Mouse (Mus musculus) embryonic facial prominence, embryonic 12.5 days (tissue): Measurements from ENCODE around the gene Foxp3. TPM values are rescaled to one million over a fixed set of nuclear protein-coding genes. Genes with fewer than 3 reads are reported as not detected.

Experiments used
- ATAC-seq: fragments of 200-750 bp; cut with Nextera tagmentation; 2 replicates; pipeline ENCODE4 v1.8.0; 2017; ENCODE audit not compliant: insufficient number of reproducible peaks, insufficient read depth, low FRiP score, low TSS enrichment
- H3K27ac ChIP-seq: fragments of 300-500 bp; sonication (generic); 2 replicates; pipeline ENCODE4 v1.5.1; 2016; ENCODE audit warnings: mild to moderate bottlenecking
- H3K27me3 ChIP-seq: fragments of 300-500 bp; sonication (generic); 2 replicates; pipeline ENCODE4 v1.6.1; 2016; ENCODE audit warnings: mild to moderate bottlenecking, moderate library complexity
- H3K36me3 ChIP-seq: fragments of 300-500 bp; sonication (generic); 2 replicates; pipeline ENCODE4 v1.6.1; 2016; ENCODE audit warnings: mild to moderate bottlenecking
- H3K4me1 ChIP-seq: fragments of 300-500 bp; sonication (generic); 2 replicates; pipeline ENCODE4 v1.6.1; 2016
- H3K4me2 ChIP-seq: fragments of 300-500 bp; sonication (generic); replicated peaks from 2 replicates; pipeline ENCODE4 v1.6.1; 2016; ENCODE audit warnings: mild to moderate bottlenecking, moderate library complexity
- H3K4me3 ChIP-seq: fragments of 300-500 bp; sonication (generic); 2 replicates; pipeline ENCODE4 v1.5.1; 2016; ENCODE audit warnings: mild to moderate bottlenecking
- H3K9ac ChIP-seq: fragments of 300-500 bp; sonication (generic); 2 replicates; pipeline ENCODE4 v1.6.1; 2016; ENCODE audit warnings: mild to moderate bottlenecking, moderate library complexity
- H3K9me3 ChIP-seq: fragments of 300-500 bp; sonication (generic); 2 replicates; pipeline ENCODE4 v1.6.1; 2016; ENCODE audit warnings: mild to moderate bottlenecking, moderate library complexity
- WGBS: fragments of 180-500 bp; shearing (Covaris S2); methylation state at CpG from one replicate; pipeline ENCODE4 v1.1.7; 2016; 5-methylcytosine and 5-hydroxymethylcytosine counted together
- polyA plus RNA-seq: library from polyadenylated mRNA; unstranded; fragments of >200 nt; fragmentation: Nextera tagmentation; extraction: Ambion mirVana; gene quantifications from 2 replicates; pipeline ENCODE4 v1.2.1, GENCODE M21; 2016

Gene Foxp3
- 0.08 TPM in 1 of 2 replicates, not detected in the other for polyA plus RNA-seq

DNA sequence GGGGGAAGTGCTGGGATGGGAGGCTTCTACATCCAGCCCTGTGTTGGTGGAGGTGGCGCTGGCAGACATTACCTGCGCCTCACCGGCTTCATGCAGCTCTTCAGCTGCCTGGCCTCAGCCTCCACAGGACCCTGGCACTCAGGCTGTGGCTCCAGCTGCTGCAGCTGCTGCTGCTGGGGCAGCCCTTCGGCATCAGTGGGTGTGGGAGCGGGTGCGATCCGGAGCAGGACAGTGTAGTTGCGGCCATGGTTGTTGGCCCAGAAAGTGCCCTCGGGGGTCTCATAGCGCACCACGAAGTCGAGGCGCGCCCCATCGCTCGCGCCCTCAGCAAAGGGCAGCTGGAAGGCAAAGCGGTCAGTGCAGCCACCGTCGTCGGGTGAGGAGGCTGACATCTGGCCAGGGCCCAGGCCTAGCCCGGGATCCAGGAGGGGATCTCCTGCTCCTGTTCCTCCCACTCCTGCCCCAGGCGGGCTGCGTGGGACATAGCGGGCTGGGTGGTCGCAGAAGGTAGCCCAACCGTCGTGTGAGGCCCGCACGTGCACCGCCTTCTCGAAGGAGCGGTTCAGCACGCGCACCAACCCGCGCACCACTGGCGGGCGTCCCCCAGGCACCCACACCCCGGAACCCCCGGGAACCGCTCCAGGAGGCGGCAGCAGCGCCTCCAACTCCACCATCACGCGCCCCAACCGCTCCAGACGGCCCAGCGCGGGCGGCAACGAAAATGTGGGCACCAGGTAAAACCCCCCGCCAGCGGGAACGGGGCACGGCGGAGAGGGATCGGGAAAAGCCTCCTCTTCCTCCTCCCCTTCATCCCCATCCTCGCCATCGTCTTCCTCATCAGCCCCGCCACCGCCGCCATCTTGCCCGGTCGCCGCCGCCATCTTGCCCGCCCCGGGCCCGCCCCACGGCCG lies at the start of gene Foxp3:
Gene Foxp3, plus strand, starts transcription at position 469 of the 911 bp plus-strand sequence.
- H3K36me3 ChIP-seq, result no peaks in the 10 kb centered on the region
- WGBS, result 35% methylated on average over 60 of the region's 72 CpGs
- peak within 1 kb of the TSS; percentile 82 for H3K27ac ChIP-seq
- H3K9me3 ChIP-seq, result no peaks in the 10 kb centered on the region
- peak within 1 kb of the TSS; percentile 56 for H3K4me2 ChIP-seq
- peak within 1 kb of the TSS; percentile 56 for H3K4me3 ChIP-seq
- H3K9ac ChIP-seq, result peak within 1 kb of the TSS; percentile 70
- peak; percentile 61 for ATAC-seq
- no peaks in the 10 kb centered on the region for H3K27me3 ChIP-seq
- no peaks in the 10 kb centered on the region for H3K4me1 ChIP-seq

DNA sequence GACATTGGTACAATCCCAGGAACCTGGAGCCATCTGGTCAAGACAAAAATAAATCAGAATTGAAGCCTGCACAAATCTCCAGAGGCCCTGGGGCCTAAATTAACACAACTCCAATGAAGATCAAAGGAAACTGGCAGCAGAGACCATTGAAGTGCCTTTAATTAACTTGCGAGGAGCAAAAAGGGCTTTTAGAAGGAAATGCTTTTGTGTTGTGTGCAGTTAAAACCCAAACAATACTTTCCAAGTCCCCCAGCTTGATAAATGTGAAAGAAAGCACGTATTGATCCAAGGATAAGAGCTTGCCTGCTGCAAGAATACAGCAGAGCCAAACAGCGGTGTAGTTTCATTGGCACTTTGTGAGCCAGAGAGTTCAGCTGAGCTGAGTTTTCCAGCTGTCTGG lies 48.5 kb upstream of the Foxp3 start:
- ATAC-seq, result no peak
- no peak overlapping the region for H3K4me3 ChIP-seq
- no peak overlapping the region for H3K27ac ChIP-seq
- no peaks in the 10 kb centered on the region for H3K9me3 ChIP-seq
- H3K4me2 ChIP-seq, result no peak overlapping the region
- no peaks in the 10 kb centered on the region for H3K4me1 ChIP-seq
- no peaks in the 10 kb centered on the region for H3K36me3 ChIP-seq
- 39% methylated on average over 3 of the region's 3 CpGs for WGBS
- H3K9ac ChIP-seq, result no peak overlapping the region
- H3K27me3 ChIP-seq, result no peaks in the 10 kb centered on the region

DNA sequence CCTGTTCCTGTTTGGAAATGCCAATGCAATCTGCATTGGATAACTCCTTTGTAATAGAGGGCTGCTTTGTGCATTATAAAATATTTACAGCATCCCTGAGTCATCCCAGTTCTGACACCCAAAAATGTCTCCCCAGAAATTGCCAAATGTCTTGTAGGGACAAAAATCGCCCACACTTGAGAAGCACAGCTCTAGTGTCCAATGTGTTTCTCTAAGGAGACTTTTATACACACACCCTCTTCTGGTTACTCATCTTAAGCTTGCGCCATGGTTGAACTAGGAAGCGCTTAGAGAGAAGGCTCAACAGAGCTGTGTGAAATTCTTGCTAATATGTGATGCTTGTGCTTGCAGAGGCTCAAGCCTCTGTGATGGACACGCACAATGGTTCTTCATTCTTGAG lies 20.0 kb upstream of the Foxp3 start:
- H3K9me3 ChIP-seq, result no peaks in the 10 kb centered on the region
- H3K27me3 ChIP-seq, result no peaks in the 10 kb centered on the region
- H3K36me3 ChIP-seq, result no peaks in the 10 kb centered on the region
- no peak overlapping the region for H3K27ac ChIP-seq
- H3K4me3 ChIP-seq, result no peak overlapping the region
- H3K9ac ChIP-seq, result no peak overlapping the region
- no peaks in the 10 kb centered on the region for H3K4me1 ChIP-seq
- H3K4me2 ChIP-seq, result no peak overlapping the region
- ATAC-seq, result no peak
- WGBS, result 92% methylated on average over 4 of the region's 4 CpGs

DNA sequence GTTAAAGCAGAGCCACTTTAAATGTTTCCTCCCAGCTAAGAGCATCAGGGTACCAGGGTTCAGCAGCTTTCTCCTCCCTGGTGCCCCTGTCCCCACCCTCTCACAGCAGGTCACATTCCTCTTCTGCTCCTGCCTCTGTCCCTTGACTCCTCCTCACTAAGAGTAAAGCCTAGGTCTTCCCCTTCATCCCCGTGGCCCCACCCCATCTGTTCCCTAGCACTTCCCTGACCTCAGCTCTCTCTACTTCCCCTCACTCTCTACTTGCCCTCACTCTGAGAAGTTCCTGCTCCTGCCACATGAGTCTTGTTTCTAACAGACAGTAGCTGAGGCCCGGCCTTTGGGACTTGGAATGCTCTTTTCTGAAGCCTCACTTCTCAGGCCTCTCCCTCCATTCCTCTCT lies 10.4 kb upstream of the Foxp3 start:
- Histone ChIP-seq H3K9me3 (no peaks in the 10 kb centered on the region), H3K9ac (no peak overlapping the region), H3K36me3 (no peaks in the 10 kb centered on the region), H3K4me2 (no peak overlapping the region), H3K4me1 (no peaks in the 10 kb centered on the region), H3K27me3 (no peaks in the 10 kb centered on the region), H3K27ac (no peak overlapping the region), H3K4me3 (no peak overlapping the region)
- WGBS, result 22% methylated on average over 2 of the region's 2 CpGs
- 0 out of 2 replicates have a peak, but pooled peaks have one; percentile 10 for ATAC-seq

DNA sequence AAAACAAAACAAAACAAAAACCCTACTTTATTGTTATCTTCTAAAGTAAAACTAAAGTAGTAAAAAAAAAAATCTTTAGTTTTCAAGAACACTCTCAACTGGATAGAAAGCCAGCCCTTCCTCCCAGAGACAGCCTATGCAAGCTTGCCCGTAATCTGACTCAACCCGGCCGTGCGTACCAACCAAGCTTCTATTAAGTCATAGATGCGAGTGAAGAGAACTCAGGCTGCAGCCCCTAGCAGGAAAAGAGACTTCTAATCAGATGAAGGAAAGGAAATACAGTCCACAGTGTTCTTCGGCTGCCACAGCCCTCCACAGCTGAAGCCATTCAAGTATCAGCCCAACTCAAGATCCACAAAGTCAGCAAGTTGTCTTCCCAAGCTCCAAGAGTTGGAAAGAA lies 7.1 kb upstream of the Foxp3 start:
- no peaks in the 10 kb centered on the region for H3K4me1 ChIP-seq

DNA sequence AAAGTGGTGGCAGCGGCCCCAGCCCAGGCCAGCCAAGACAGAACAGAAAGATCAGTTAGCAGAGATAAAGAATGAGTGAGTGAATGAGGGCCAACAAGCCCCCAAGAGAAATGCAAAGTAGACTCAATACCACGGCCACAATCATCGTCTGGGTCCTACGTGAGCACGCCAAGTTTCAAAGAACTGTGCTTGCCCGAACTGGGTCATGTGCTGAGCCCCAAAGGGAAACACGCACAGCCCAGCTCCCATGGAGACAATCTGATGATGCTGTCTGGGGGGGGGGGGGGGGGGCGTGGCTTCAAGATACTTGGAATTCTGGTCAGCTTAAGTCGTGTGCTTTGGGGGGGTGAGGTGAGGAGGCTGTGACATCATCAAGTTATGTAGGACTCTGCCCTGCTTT lies 6.0 kb upstream of the Foxp3 start:
- no peak overlapping the region for H3K27ac ChIP-seq
- H3K27me3 ChIP-seq, result no peaks in the 10 kb centered on the region
- H3K4me2 ChIP-seq, result no peak overlapping the region
- H3K4me1 ChIP-seq, result no peaks in the 10 kb centered on the region
- ATAC-seq, result no peak
- H3K36me3 ChIP-seq, result no peaks in the 10 kb centered on the region
- H3K9me3 ChIP-seq, result no peaks in the 10 kb centered on the region
- H3K9ac ChIP-seq, result no peak overlapping the region
- WGBS, result 66% methylated on average over 9 of the region's 9 CpGs
- no peak overlapping the region for H3K4me3 ChIP-seq

More for the DNA sequence above, 7.1 kb upstream of the Foxp3 start:
- Histone ChIP-seq H3K27me3 (no peaks in the 10 kb centered on the region), H3K9me3 (no peaks in the 10 kb centered on the region), H3K4me3 (no peak overlapping the region), H3K36me3 (no peaks in the 10 kb centered on the region), H3K27ac (no peak overlapping the region), H3K9ac (no peak overlapping the region), H3K4me2 (no peak overlapping the region)
- ATAC-seq, result no peak
- 81% methylated on average over 6 of the region's 6 CpGs for WGBS

DNA sequence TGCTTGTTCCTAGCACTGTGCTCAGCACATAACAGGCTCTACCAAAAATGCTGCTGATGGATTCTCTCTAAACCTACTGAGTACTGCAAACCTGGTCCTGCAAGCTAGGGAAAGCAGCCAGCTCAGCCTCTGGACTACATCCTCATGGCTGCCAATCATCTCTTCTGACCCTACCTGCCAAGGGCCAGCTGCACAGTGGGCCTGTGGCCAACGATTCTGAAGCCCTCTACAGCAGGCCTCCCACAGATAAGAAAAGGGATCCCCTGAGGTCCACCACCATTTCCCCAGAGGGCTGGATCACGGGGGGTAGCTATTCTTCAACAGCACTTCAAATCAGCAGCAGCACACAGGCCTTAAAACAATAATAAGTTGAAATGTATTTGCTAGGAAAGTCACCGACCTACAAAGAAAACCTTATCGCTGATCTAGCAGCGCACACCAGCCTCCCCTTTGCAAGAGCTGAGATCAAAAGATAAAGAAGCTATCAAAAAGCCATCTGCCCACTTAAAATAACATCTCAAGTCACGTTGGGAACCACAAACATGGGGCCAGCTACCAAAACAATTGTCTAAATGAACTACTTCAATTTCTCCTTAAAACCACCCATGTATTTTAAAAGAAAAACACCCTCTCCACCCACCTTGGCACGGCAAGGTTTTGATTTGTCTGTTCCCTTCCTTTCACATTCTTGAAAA lies 2.8 kb upstream of the Foxp3 start:
- Histone ChIP-seq H3K4me3 (no peak overlapping the region), H3K9me3 (no peaks in the 10 kb centered on the region), H3K9ac (no peak overlapping the region), H3K27me3 (no peaks in the 10 kb centered on the region), H3K27ac (no peak overlapping the region), H3K4me2 (no peak overlapping the region), H3K36me3 (no peaks in the 10 kb centered on the region), H3K4me1 (no peaks in the 10 kb centered on the region)
- no peak for ATAC-seq
- WGBS, result 61% methylated on average over 7 of the region's 7 CpGs

DNA sequence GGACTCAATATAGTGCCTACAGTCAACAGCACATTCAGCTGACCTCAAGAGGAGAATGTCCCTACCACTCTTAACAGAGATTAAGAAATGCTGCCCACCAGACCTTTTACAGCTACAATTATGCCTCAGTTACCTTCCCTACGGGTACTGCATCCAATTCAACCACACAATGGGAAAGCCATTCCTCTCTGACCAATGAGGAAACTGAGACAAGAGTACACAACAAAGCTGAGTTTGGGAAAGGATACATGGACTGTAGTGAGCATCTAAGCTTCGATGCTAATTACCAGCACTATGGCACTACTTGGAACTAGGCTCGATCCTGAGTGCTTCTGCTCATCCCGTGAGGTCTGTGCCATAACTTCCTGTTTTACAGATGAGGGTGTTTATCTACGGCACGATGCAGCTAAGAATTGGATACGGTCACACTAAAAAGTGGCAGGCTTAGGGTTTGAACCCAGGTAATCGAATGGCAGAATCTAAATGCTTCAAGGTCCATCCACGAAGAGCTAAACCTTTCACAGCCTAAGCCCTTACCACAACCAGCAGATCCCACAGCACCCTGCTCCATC lies 1.8 kb upstream of the Foxp3 start:
- WGBS, result 88% methylated on average over 9 of the region's 9 CpGs
- Histone ChIP-seq H3K9ac (no peak overlapping the region), H3K4me3 (no peak overlapping the region), H3K27me3 (no peaks in the 10 kb centered on the region), H3K9me3 (no peaks in the 10 kb centered on the region), H3K36me3 (no peaks in the 10 kb centered on the region), H3K4me2 (no peak overlapping the region), H3K27ac (no peak overlapping the region), H3K4me1 (no peaks in the 10 kb centered on the region)
- no peak for ATAC-seq

DNA sequence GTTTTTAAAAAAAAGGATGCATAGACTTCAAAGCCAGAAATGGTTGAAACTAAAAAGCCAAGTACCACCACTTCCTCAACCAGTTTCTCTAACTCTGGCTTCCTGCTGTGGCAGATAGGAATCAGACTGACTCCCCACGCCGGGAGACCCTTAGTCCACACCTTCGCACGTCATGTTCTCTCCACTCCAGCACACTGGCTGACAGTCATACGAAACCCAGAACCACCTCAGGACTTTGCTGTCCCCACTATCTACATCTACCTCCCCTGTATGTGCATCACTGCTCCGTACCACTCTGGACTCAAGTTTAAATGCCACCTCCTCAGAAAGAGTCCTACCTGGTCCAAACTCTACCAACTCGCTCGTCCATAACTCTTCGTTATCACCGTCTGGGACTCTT lies 978 bp upstream of the Foxp3 start:
- WGBS, result 89% methylated on average over 10 of the region's 10 CpGs
- H3K27ac ChIP-seq, result no peak overlapping the region
- H3K4me2 ChIP-seq, result peak overlapping the region; percentile 56
- H3K36me3 ChIP-seq, result no peaks in the 10 kb centered on the region
- H3K9me3 ChIP-seq, result no peaks in the 10 kb centered on the region
- H3K9ac ChIP-seq, result no peak overlapping the region
- H3K4me1 ChIP-seq, result no peaks in the 10 kb centered on the region
- H3K4me3 ChIP-seq, result no peak overlapping the region
- no peaks in the 10 kb centered on the region for H3K27me3 ChIP-seq
- no peak for ATAC-seq

DNA sequence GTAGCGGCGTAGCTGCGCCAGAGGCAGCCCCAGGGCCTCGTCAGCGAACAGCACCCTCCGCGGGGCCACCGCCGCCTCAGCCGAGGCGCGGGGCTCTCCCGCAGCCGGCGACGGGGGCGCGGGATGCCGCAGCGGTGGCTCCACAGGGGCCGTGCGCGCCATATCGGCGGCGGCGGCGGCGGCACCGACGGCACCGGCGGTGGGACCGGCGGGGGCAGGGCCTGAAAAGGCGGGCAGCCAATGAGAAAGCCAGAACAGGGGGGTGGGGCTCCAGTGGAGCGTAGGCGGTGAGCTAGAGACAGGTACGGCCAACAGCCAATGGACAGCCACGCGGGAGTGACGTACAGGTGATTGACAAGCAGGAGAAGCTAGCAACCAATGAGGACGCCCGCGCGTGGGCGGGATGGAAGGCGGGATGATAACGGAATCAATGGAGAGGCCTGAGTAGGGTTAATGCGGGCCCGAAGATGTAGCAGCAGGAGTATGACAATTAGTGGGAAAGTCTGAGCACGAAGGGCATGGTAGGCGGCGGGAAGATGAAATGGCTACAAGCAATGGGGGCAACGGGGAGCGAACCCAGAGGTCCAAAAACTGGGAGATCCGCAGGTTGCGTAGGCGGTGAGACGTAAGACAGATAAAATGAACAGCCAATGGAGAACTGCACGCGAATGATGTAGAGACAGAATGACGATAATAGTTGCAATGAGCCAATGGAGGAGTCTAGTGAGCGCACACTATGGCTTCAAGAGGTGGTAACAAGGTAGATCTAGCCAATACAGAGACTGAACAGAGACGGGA lies 842 bp downstream of the Foxp3 start, which contains the start of gene Ppp1r3f:
Gene Ppp1r3f, minus strand, starts transcription at position 197 of the 798 bp plus-strand sequence.
- Histone ChIP-seq H3K27ac (peak within 1 kb of the TSS; percentile 82), H3K27me3 (no peaks in the 10 kb centered on the region), H3K4me2 (peak within 1 kb of the TSS; percentile 56), H3K9ac (peak within 1 kb of the TSS; percentile 70), H3K9me3 (no peaks in the 10 kb centered on the region), H3K4me1 (no peaks in the 10 kb centered on the region), H3K4me3 (peak within 1 kb of the TSS; percentile 56), H3K36me3 (no peaks in the 10 kb centered on the region)
- WGBS, result 19% methylated on average over 62 of the region's 65 CpGs
- ATAC-seq, result peak; percentile 98

DNA sequence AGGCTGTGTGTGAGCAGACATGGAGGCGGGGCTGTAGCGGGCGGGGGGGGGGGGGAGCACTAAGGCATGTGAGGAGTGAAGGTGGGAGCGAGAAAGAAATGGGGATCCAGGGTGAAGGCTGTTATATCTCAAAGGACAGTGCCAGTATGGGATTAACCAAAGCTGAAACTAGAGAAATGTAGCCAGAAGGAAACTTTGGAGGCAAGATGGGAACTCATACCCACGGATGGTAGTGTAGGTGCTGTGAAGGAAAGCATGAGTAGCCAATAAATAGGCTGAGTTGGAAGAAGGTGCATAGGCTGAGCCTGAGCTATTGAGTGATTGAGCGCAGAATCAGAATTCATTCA lies 1.4 kb downstream of the Foxp3 start:
- Histone ChIP-seq H3K36me3 (no peaks in the 10 kb centered on the region), H3K4me2 (peak overlapping the region; percentile 46)

More for the DNA sequence above, 1.4 kb downstream of the Foxp3 start:
- no peak for ATAC-seq
- Histone ChIP-seq H3K27me3 (no peaks in the 10 kb centered on the region), H3K9ac (no peak overlapping the region), H3K4me3 (peak overlapping the region; percentile 56), H3K9me3 (no peaks in the 10 kb centered on the region), H3K4me1 (no peaks in the 10 kb centered on the region), H3K27ac (0 out of 2 replicates have a peak overlapping the region, but pooled peaks have one; percentile 41)
- WGBS, result 17% methylated on average over 5 of the region's 6 CpGs
